Mouse (Mus musculus) G1E-ER4 (cell line): ENCODE data around the gene Nemp1. TPM values are rescaled to one million over a fixed set of nuclear protein-coding genes. Genes with fewer than 3 reads are reported as not detected.

ENCODE experiments used
- GATA1 ChIP-seq: IDR thresholded peaks from one replicate; pipeline ENCODE4 v1.8.0; 2012; ENCODE audit warnings: low read length, inconsistent platforms
- polyA plus RNA-seq: library from polyadenylated mRNA; stranded (reverse); fragments of >175 nt; gene quantifications from 2 replicates; pipeline ENCODE4 v1.2.3, GENCODE M21; 2012

The Nemp1 gene
- 3.8 and 8.0 TPM in 2 replicates for polyA plus RNA-seq

DNA sequence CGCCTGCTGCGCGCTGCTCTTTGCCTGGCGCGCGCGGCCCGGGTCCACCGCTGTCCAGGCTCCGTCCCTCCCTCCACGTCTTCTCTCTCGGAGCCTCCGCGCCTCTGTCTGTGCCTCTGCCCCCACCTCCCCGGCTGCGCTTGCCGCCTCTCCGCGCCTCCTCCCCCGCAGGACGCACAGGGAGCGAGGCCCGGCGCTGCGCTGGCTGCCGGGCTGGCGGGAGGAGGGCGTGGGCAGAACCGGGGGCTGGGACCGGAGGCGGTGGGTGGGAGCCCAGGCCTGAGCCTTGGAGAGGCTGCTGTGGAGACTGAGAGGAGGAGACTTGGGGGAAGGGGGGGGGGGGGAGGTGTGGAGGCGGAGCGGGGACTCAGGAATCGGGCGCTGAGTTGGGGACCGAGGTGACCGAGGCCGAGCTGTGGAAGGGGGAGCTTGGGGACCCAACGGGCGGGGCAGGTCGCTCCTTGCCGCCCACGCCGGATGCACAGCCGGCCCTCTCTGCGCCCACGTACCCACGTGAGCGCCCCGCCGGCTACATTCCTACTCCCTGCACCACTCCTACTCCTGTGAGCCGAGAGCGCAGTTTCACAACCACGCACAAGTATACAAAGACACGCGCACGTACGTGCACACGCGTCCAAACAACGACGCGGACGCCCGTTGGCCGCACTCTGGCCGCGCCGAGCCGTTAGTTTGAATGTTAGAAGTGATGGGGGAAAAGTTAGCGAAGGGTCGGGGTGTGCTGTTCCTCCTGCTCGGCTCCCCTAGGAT, at the start of gene Nemp1:
Gene Nemp1 (plus strand): TSS at position 401 of the 768 bp plus-strand sequence.
- TF ChIP-seq GATA1 = no peak

DNA sequence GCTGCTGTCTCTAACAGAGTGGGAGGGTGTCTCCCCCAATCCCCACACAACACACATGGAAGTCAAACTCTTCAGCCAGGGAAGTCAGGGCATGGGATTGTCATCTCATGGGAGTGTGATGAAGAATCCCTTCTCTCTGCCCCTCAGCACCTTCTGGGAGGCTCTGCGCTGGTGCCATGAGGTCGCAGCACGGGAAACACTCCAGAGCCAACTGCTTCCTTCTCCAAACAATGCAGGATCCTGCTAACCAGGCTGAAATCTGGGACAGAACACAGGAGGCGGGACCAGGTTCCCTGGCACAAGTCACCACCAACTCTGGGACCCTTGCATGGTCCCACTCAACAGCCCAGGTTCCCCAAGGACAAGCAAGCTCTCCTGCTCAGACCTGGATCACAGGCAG, 49.4 kb upstream of the Nemp1 start:
- TF ChIP-seq GATA1 = no peak

DNA sequence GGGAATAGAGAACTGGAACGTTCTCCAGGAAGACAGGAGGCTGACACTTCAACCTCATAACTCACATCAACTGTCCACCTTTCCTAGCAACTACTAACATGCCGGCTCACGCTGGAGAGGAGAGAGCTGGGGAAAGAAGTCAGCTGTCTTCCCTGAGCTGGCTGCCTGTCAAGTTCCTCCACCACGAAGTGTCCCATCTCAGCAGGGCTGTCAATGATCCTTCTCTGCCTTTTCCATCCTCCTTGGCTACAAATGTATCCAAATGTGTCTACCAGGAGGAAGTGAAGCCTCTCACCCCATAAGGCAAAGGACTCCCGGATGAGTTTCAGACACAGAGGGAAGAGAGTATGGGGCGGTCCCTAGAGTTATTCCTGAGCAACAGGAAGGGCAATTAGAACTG, 48.5 kb upstream of the Nemp1 start:
- no peak for TF ChIP-seq GATA1

DNA sequence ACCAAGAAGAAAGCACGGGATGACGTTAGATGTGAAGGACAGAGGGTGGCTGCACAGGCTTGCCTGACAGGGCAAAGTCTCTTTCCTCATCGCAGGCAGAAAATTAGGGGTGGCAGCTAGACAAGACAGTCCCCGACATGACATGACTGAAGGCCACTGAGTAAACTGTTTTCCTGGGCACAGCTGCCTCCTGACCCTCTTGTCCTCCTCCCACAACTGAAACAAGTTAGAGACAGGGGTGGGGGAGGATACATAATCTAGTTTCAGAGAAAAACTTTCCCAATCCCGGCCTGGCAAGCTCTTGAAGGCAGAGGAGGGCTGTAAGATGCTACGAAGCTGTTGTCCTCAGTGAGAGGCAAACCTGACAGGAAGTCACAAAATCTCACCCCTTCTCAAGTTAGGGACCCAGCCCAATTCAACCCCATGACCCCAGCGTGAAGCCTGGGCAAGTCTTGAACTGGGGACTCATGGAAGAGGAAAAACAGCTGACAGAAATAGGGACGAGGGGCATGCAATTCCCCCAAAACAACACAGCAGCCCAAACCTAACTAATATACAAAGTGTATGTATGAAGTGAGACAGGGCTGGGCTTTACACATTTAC, 47.5 kb upstream of the Nemp1 start:
- TF ChIP-seq GATA1 = no peak

DNA sequence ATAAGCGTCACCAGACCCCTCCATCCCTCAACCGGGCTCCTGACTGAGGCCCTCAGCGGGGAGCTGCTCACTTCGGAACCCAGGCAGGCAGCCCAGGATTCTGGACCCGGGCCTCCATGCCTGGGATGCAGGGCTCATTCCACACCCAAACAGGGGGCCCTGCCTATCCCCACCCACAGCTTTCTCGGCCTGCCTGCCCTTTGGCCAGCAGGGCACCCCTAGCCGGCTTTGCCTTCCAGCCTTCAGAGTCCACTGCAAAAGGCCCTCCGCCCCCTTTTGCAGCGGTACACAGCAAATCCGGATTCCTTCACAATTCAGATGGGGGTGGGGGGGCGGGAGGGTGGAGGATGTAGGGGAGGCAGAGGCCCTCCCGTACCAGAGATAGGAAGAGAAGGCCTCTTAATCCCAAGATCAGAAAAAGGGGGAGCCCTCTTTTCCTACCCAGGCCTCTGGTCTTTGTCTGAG, 46.7 kb upstream of the Nemp1 start:
- TF ChIP-seq GATA1 = no peak

DNA sequence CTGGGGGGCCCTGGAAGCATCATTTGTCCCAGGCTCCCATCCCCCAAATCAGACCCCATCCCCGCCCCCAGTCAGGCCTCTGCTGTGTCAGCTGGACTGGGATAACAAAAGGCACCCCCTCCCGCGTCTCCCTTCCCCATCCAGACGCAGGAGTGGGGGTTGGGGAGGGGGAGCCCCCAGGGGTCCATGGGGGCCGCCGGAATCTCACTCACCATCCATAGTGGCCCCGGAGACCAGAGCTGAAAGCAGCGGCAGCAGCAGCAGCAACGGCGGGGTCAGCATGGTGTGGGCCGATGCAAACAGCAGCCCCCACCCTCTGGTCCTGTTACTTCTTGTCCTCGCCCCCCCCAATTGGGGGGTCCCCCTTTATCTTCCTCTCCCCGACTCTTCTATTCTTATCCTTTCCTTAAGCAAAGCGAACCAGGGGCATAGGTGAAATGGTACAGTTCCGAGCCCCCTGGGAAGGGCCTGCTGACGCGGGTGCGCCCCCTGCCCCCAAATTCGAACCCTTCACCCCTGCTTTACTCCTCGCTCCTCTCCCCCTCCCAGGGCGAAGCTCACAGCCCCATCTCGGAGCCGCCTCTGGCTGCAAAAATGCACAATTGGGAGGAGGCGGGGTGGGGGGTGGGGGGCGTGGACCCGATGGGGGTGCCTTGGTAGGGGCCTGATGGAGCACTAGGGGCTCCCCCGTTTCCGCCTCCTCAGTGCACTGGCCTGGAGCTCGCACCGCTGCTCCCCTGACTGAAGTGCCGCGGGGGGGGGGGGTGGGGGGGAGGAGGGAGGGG, 46.1 kb upstream of the Nemp1 start, which contains the start of gene Lrp1:
Gene Lrp1 (minus strand): TSS at position 743 of the 785 bp plus-strand sequence.
- no peak for TF ChIP-seq GATA1

DNA sequence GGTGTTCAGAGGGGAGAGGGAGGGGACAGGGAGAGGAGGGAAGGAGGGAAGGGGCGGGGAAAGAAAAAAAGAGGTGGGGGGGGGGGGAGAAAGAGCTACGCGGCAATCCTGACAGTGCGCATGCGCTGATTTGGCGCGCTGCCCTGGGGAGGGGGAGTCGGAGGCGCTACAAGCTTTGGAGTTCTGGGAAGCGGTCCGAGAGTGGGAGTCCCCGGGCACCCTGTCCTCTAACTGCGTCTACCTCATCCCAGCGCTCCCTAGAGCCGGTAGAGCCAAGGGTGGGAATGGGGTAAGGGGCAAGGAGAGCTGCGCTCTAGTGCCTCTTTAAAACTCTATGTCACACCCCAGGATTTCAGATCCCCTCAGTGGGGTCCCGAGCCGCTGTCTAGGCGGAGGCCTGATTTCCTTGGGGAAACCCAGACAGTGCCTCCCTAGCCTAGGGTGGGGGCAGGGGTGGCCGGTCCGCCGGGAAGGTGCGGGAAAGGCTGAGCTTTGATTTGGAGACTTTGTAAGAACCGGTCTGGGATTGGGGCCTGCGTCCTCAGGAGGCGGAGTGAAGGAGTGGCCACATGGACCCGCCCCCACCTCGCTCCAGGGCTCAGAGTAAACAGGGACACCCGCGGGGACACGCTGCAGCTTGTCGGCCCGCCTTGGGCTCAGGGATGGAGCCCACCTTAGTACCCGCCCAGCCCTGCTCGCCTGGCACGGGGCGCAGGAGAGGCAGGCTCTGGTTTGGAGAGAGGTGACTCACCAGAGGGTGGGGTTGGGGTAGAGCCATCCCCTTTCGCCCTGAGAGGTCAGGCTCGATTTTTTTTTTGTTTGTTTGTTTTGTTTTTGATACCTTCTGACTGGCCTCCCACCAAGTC, 45.3 kb upstream of the Nemp1 start:
- no peak for TF ChIP-seq GATA1

DNA sequence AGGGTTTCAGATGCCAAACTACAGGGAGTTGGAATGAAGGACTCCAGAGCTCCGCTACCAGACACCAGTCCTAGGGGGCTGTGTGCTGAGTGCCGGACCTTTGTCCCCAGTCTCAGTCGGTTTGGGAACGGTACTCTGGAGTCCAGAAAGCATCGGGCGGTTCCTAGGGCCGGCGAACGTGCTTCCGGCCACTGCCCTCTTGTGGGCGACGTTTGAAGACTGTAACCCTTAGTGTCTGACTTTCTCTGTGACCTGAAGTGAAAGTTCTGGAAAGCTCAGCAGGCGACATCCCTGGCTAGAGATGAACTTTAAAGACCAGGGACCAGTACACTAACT, 44.7 kb upstream of the Nemp1 start:
- no peak for TF ChIP-seq GATA1

GRCm38 (mm10) chr10:127622661-127623060, 44.0 kb upstream of the Nemp1 start:
- no peak for TF ChIP-seq GATA1

DNA sequence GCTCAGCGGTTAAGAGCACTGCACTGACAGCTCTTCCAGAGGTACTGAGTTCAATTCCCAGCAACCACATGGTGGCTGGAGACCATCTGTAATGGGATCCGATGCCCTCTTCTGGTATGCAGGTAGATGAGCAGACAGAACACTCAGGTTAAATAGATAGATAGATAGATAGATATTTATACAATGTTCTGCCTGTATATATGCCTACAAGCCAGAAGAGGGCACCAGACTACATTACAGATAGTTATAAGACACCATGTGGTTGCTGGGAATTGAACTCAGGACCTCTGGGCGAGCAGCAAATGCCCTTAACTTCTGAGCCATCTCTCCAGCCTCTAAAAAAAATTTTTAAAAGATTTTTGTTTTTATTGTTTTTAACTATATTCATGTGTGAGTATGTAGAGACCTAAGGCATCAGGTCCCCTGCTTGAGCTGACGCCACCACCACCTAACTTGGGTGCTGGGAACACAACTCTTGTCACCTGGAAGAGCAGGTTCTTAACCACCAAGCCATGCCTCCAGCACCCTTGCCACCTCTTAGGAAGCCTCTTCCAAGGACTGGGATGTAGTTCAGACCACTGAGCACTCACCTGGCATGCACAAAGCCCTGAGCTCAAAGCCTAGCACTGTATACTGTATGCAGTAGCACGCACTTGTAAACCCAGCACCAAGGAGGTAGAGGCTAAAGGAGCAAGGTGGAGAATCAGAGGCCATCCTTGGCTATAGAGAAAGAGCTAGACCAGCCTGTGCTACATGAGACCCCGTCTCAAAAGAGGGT, 43.1 kb upstream of the Nemp1 start:
- TF ChIP-seq GATA1 = no peak

DNA sequence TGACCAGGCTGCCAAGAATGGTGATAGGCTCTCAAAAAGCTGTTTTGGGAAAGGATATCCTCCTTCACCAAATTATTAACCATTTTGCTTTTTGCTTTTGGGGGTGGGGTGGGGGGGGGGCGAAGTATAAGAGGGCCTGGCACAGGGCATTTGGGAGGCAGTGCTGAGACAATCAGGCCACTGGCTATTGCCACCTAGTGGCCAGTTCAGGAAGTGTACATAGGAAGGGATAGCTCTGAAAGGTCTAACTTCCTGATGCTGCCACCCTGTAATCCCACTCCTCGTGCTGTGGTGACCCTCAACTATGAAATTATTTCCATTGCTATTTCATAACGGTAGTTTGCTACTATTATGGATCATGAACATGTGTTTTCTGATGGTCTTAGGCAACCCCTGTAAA, 40.3 kb upstream of the Nemp1 start:
- no peak for TF ChIP-seq GATA1

DNA sequence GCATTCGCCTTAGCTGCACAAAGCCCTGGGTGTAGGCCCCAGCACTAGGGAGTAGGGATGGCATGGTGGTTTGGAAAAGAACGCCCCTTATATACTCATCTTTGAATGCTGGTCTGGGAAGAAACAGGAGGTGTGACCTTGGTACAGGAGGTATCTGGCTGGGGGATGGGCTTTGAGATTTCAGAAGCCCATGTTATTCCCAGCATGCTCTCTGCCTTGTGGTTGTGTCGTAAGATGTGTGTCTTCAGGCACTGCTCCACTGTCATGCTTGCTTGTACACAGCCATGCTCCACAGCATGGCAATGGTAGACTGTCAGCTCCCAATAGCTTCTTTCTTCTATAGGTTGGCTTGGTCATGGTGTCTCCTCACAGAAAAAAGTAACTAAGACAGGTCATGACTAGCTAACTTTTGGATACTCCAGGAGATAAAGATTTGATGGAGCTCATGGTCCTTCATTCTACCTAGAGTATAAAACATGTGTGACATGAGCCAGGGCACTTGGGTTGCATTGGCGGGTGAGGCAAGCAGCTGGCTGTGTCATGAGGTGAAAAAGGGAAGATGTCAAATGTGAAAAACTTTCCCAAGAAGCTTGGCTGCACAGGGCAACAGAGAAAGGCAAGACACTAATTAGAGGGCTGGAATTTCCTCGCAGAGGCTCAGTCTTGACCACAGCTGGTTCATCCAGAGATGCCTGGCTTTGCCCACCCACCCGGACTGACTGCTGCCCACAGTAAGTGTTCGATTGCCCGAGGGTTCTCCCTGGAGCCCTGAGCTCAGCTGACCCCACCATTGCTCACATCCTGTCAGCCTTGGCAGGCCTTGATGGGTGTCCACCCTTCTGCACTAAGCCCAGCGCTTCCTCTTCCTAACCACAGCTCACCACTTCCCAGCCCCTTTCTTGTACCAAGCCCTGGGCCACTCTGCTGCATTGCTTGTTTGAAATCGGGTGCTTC, 35.2 kb upstream of the Nemp1 start:
- TF ChIP-seq GATA1 = no peak

DNA sequence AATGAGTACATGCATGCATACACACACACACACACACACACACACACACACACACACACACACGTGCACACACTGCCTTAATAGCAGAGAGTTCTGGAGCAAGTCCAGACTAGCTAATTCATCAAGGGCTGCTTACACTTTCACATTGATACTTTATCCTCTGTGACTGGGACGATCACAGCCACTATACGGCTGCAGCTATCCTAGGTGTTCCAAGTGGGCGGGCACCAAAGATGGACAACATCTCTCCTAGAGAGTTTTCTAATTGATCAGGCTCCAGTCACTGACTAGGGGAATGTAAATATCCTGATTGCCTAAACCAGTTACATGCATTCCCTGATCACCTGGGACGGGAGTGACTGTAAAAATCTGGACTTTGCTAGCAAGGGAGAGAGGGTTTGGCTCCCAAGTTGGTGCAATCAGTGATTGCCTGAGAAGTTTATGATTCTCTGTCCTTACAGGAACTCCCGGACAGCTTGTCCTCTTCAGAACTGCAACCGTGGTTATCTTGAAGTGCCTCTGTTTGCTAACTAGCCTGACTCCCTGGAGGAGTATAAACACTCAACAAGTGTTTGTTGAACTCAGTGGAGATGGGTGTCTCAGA, 33.9 kb upstream of the Nemp1 start:
- no peak for TF ChIP-seq GATA1
